Comparison of ENCODE assay signal across 21 mouse cellular contexts in genomic region chr7:132888518-132889249, GRCm38 (mm10). TPM values are rescaled to one million over a fixed set of nuclear protein-coding genes. Genes with fewer than 3 reads are reported as not detected.
DNase-seq lines count a peak whose midpoint lies in the region; ATAC-seq and TF ChIP-seq lines count a peak whose summit lies in the region.
"Had no signal": no experiment of that assay in that cellular context is flagged by ENCODE, and none has a peak within 500 bp of the region (broad histone marks: within the 10 kb centered on the region; RNA-seq: fewer than 3 reads in every experiment).

No protein-coding gene starts in this region.

- 0 out of 2 replicates have a peak overlapping the region, but pooled peaks have one; percentile 33 for H3K27ac ChIP-seq in kidney, adult 2 months (ENCODE audit: insufficient read depth, low read depth, low read length)
- H3K27ac ChIP-seq: forebrain, embryonic 10.5 days; heart, embryonic 10.5 days; hindbrain, embryonic 13.5 days; hindbrain, postnatal 0 days had no signal

- DNase-seq in CD4-positive, CD25-positive, alpha-beta regulatory T cell, adult 2 months (ENCODE audit: low read depth, low spot score) = peak; percentile 11
- DNase-seq in kidney, adult 2 months = no peak
- no peak for DNase-seq in kidney, postnatal 36 days
- peak; percentile 21 for DNase-seq in 416B (ENCODE audit: low read depth)
- no peak for DNase-seq in urinary bladder, adult 18-20 months (ENCODE audit: low spot score in 2 of 2)
- DNase-seq: adrenal gland, adult 2 months; adrenal gland, postnatal 25 days; cerebellum, adult 18-20 months; cerebellum, adult 9-11 months; cerebellum, postnatal 36 days; gastrocnemius, postnatal 25 days; heart, postnatal 10 days; heart, postnatal 4 days had no signal

- ATAC-seq in CD4-positive, CD25-positive, alpha-beta regulatory T cell, adult 4 months = no peak
- ATAC-seq in megakaryocyte-erythroid progenitor cell, adult 5-6 weeks (replicated peaks; ENCODE audit: low FRiP score, low TSS enrichment, poor library complexity, severe bottlenecking) = peak; percentile 65; the same call in 1 of the 2 replicates
- ATAC-seq: forebrain, embryonic 16.5 days; hindbrain, postnatal 0 days had no signal

- H3K27me3 ChIP-seq in kidney, adult 2 months (replicated peaks; ENCODE audit: control insufficient read depth, insufficient read depth, low read length) = no peaks in the 10 kb centered on the region
- H3K27me3 ChIP-seq: hindbrain, embryonic 13.5 days had no signal

- TF ChIP-seq POLR2A in kidney, adult 2 months (IDR thresholded peaks at IDR 0.05; ENCODE audit: low read depth, low read length) = no peak

- no peak for TF ChIP-seq CTCF in kidney, adult 2 months (conservative IDR thresholded peaks at IDR 0.05; ENCODE audit: insufficient read depth, insufficient read length, low read depth, low read length)

- no peak overlapping the region for H3K4me3 ChIP-seq in kidney, adult 2 months (ENCODE audit: insufficient read depth, low read depth, low read length)
- H3K4me3 ChIP-seq: embryonic facial prominence, embryonic 10.5 days; forebrain, embryonic 10.5 days; heart, embryonic 10.5 days; hindbrain, embryonic 13.5 days had no signal

- no peaks in the 10 kb centered on the region for H3K36me3 ChIP-seq in kidney, adult 2 months (ENCODE audit: control insufficient read depth, insufficient read depth, low read length)

- WGBS in kidney, adult 2 months = 66% methylated on average over 4 of the region's 4 CpGs

- H3K4me1 ChIP-seq in kidney, adult 2 months (ENCODE audit: control insufficient read depth, insufficient read depth, low read length) = peaks cover 9% of the 10 kb centered on the region
- H3K4me1 ChIP-seq: hindbrain, embryonic 13.5 days had no signal

RNA-seq across cellular contexts. Expression of gene Abraxas2, which starts 29.7 kb away (rescaled TPM):
- polyA plus RNA-seq in CD4-positive, CD25-positive, alpha-beta regulatory T cell, adult 4 months (2017; shearing (Covaris generic)) = 10 to 100 TPM; 35.2 to 37.9 TPM
- 15.7 and 17.9 TPM in 2 replicates for polyA plus RNA-seq in kidney, adult 2 months (2012; rRNA removed)
- 26.6 and 38.7 TPM in 2 replicates for total RNA-seq in megakaryocyte-erythroid progenitor cell, adult 5-6 weeks (2014; fragmentation: Nextera tagmentation)
- 24.3 and 35.7 TPM in 2 replicates for total RNA-seq in megakaryocyte-erythroid progenitor cell, adult 5-6 weeks (2017)

RNA-seq across cellular contexts. Expression of gene Eef1akmt2, which starts 36.2 kb away (rescaled TPM):
- polyA plus RNA-seq in CD4-positive, CD25-positive, alpha-beta regulatory T cell, adult 4 months (2017; shearing (Covaris generic)) = 10 to 100 TPM; 55.3 to 58.5 TPM
- 7.7 and 13.0 TPM in 2 replicates for polyA plus RNA-seq in kidney, adult 2 months (2012; rRNA removed)
- total RNA-seq in megakaryocyte-erythroid progenitor cell, adult 5-6 weeks (2014; fragmentation: Nextera tagmentation) = 23.3 and 40.6 TPM in 2 replicates
- 31.8 and 80.4 TPM in 2 replicates for total RNA-seq in megakaryocyte-erythroid progenitor cell, adult 5-6 weeks (2017)

RNA-seq across cellular contexts. Expression of gene Zranb1, which starts 42.3 kb away (rescaled TPM):
- 10 to 100 TPM; 11.4 to 15.4 TPM for polyA plus RNA-seq in CD4-positive, CD25-positive, alpha-beta regulatory T cell, adult 4 months (2017; shearing (Covaris generic))
- 6.8 and 8.2 TPM in 2 replicates for polyA plus RNA-seq in kidney, adult 2 months (2012; rRNA removed)
- total RNA-seq in megakaryocyte-erythroid progenitor cell, adult 5-6 weeks (2014; fragmentation: Nextera tagmentation) = 26.6 and 31.4 TPM in 2 replicates
- 53.5 and 54.7 TPM in 2 replicates for total RNA-seq in megakaryocyte-erythroid progenitor cell, adult 5-6 weeks (2017)

Comparison
In these comparisons a context has a peak if more than half of its experiments do, and no peak if none do; other contexts are left out.
1. DNase-seq: peak in CD4-positive, CD25-positive, alpha-beta regulatory T cell, adult 2 months (single experiment) and 416B (single experiment); none in kidney, adult 2 months (single experiment), kidney, postnatal 36 days (0 of 2) and urinary bladder, adult 18-20 months (0 of 2).